Mouse (Mus musculus) MEL (cell line): ENCODE measurements around the gene Tnip3.

Experiments used
- CHD1 ChIP-seq: IDR thresholded peaks from 2 replicates; pipeline ENCODE4 v1.6.1; 2012; ENCODE audit warnings: low read depth, mild to moderate bottlenecking, inconsistent platforms, low read length, improper control_type of control experiment
- CTCF ChIP-seq, 3 experiments: IDR thresholded peaks in 2 of 3; conservative IDR thresholded peaks in 1 of 3; 2 replicates each; pipeline ENCODE4 v1.5.1; 2011 to 2012; ENCODE audit warnings: low read length in 3 of 3, low read depth in 2 of 3, mild to moderate bottlenecking in 2 of 3, improper control_type of control experiment in 1 of 3, inconsistent platforms in 1 of 3, mixed read lengths in 1 of 3, moderate library complexity in 1 of 3; ENCODE audit not compliant: control insufficient read depth in 1 of 3, insufficient read depth in 1 of 3, poor library complexity in 1 of 3, severe bottlenecking in 1 of 3
- ELF1 ChIP-seq: IDR thresholded peaks from 2 replicates; pipeline ENCODE4 v1.6.1; 2014; ENCODE audit warnings: low read depth, mild to moderate bottlenecking, inconsistent platforms, low read length, improper control_type of control experiment, moderate library complexity
- EP300 ChIP-seq, 2 experiments: IDR thresholded peaks; 2 replicates each; pipeline ENCODE4 v1.6.1; 2011; ENCODE audit warnings: improper control_type of control experiment in 2 of 2, low read length in 2 of 2, low read depth in 1 of 2, mild to moderate bottlenecking in 1 of 2
- HCFC1 ChIP-seq: IDR thresholded peaks from 2 replicates; pipeline ENCODE4 v1.6.1; 2012; ENCODE audit warnings: low read depth, mild to moderate bottlenecking, inconsistent platforms, low read length, improper control_type of control experiment, moderate library complexity
- MAFK ChIP-seq: IDR thresholded peaks from 2 replicates; pipeline ENCODE4 v1.6.1; 2011; ENCODE audit warnings: low read depth, mild to moderate bottlenecking, low read length, improper control_type of control experiment, borderline replicate concordance
- POLR2A ChIP-seq, 2 experiments: IDR thresholded peaks; 2 replicates each; pipeline ENCODE4 v1.6.1; 2011 to 2012; ENCODE audit warnings: low read length in 2 of 2, mild to moderate bottlenecking in 2 of 2, control low read depth in 1 of 2, improper control_type of control experiment in 1 of 2, low read depth in 1 of 2, moderate library complexity in 1 of 2; ENCODE audit not compliant: control insufficient read depth in 1 of 2, insufficient read depth in 1 of 2, poor library complexity in 1 of 2
- POLR2AphosphoS2 ChIP-seq: IDR thresholded peaks from 2 replicates; pipeline ENCODE4 v1.6.1; 2011; ENCODE audit warnings: low read length, improper control_type of control experiment
- RAD21 ChIP-seq: IDR thresholded peaks from 2 replicates; pipeline ENCODE4 v1.6.1; 2011; ENCODE audit warnings: mild to moderate bottlenecking, low read depth, low read length, improper control_type of control experiment
- RCOR1 ChIP-seq: IDR thresholded peaks from 2 replicates; pipeline ENCODE4 v1.6.1; 2012; ENCODE audit warnings: low read depth, mild to moderate bottlenecking, inconsistent platforms, low read length, improper control_type of control experiment
- SIN3A ChIP-seq: IDR thresholded peaks from 2 replicates; pipeline ENCODE4 v1.6.1; 2012; ENCODE audit warnings: low read length, improper control_type of control experiment, inconsistent platforms
- UBTF ChIP-seq: IDR thresholded peaks from 2 replicates; pipeline ENCODE4 v1.6.1; 2012; ENCODE audit warnings: low read depth, mild to moderate bottlenecking, inconsistent platforms, low read length, improper control_type of control experiment, moderate library complexity, borderline replicate concordance; ENCODE audit not compliant: insufficient read depth
- USF2 ChIP-seq, 2 experiments: IDR thresholded peaks; 2 replicates each; pipeline ENCODE4 v1.6.1; 2011 to 2012; ENCODE audit warnings: improper control_type of control experiment in 2 of 2, low read length in 2 of 2, borderline replicate concordance in 1 of 2, inconsistent platforms in 1 of 2, low read depth in 1 of 2, mild to moderate bottlenecking in 1 of 2; ENCODE audit not compliant: insufficient read depth in 1 of 2
- ZNF384 ChIP-seq: IDR thresholded peaks from 2 replicates; pipeline ENCODE4 v1.6.1; 2012; ENCODE audit warnings: low read depth, mild to moderate bottlenecking, inconsistent platforms, low read length, improper control_type of control experiment

DNA sequence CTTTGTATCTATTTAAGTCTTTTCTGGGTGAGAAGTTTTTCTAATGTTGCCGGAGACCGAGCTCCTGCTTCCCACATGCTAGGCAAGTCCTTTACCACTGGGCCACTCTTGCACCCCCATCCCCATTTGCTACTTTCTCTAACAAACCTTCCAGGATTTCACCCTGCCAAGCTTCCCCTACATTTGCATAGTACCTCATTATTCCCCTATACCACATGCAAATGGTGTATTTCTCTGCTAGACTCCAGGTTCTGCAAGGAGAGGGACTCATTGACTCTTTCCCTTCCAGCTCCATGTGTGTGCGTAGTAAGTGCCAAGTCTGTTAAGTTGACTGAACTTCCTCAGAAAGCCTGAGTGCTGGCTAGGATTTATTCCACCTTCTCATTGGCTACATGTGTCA is 141.2 kb downstream of the Tnip3 start:
- TF ChIP-seq EP300 (IDR thresholded peaks at IDR 0.05; ENCODE audit: low read depth in 1 of 2, low read length in 2 of 2) (no peak), CTCF (IDR thresholded peaks at IDR 0.05 in 2 of 3, conservative IDR thresholded peaks at IDR 0.05 in 1 of 3; ENCODE audit: control insufficient read depth in 1 of 3, insufficient read depth in 1 of 3, low read depth in 2 of 3, low read length in 3 of 3, poor library complexity in 1 of 3, severe bottlenecking in 1 of 3) (no peak), USF2 (IDR thresholded peaks at IDR 0.05; ENCODE audit: borderline replicate concordance in 1 of 2, insufficient read depth in 1 of 2, low read depth in 1 of 2, low read length in 2 of 2) (no peak), RAD21 (no peak), CHD1 (no peak), POLR2A (IDR thresholded peaks at IDR 0.05; ENCODE audit: control insufficient read depth in 1 of 2, insufficient read depth in 1 of 2, low read depth in 1 of 2, low read length in 2 of 2, poor library complexity in 1 of 2) (no peak), HCFC1 (no peak), MAFK (no peak), RCOR1 (no peak), SIN3A (no peak), ELF1 (no peak), ZNF384 (no peak), POLR2AphosphoS2 (no peak), UBTF (no peak)
